Mouse (Mus musculus) embryonic facial prominence, embryonic 12.5 days (tissue): ENCODE results near the gene Sun2. TPM values are rescaled to one million over a fixed set of nuclear protein-coding genes. Genes with fewer than 3 reads are reported as not detected.

Source experiments
- ATAC-seq: fragments of 200-750 bp; cut with Nextera tagmentation; 2 replicates; pipeline ENCODE4 v1.8.0; 2017; ENCODE audit not compliant: insufficient number of reproducible peaks, insufficient read depth, low FRiP score, low TSS enrichment
- H3K27ac ChIP-seq: fragments of 300-500 bp; sonication (generic); 2 replicates; pipeline ENCODE4 v1.5.1; 2016; ENCODE audit warnings: mild to moderate bottlenecking
- H3K27me3 ChIP-seq: fragments of 300-500 bp; sonication (generic); 2 replicates; pipeline ENCODE4 v1.6.1; 2016; ENCODE audit warnings: mild to moderate bottlenecking, moderate library complexity
- H3K36me3 ChIP-seq: fragments of 300-500 bp; sonication (generic); 2 replicates; pipeline ENCODE4 v1.6.1; 2016; ENCODE audit warnings: mild to moderate bottlenecking
- H3K4me1 ChIP-seq: fragments of 300-500 bp; sonication (generic); 2 replicates; pipeline ENCODE4 v1.6.1; 2016
- H3K4me2 ChIP-seq: fragments of 300-500 bp; sonication (generic); replicated peaks from 2 replicates; pipeline ENCODE4 v1.6.1; 2016; ENCODE audit warnings: mild to moderate bottlenecking, moderate library complexity
- H3K4me3 ChIP-seq: fragments of 300-500 bp; sonication (generic); 2 replicates; pipeline ENCODE4 v1.5.1; 2016; ENCODE audit warnings: mild to moderate bottlenecking
- H3K9ac ChIP-seq: fragments of 300-500 bp; sonication (generic); 2 replicates; pipeline ENCODE4 v1.6.1; 2016; ENCODE audit warnings: mild to moderate bottlenecking, moderate library complexity
- H3K9me3 ChIP-seq: fragments of 300-500 bp; sonication (generic); 2 replicates; pipeline ENCODE4 v1.6.1; 2016; ENCODE audit warnings: mild to moderate bottlenecking, moderate library complexity
- WGBS: fragments of 180-500 bp; shearing (Covaris S2); methylation state at CpG from one replicate; pipeline ENCODE4 v1.1.7; 2016; 5-methylcytosine and 5-hydroxymethylcytosine counted together
- polyA plus RNA-seq: library from polyadenylated mRNA; unstranded; fragments of >200 nt; fragmentation: Nextera tagmentation; extraction: Ambion mirVana; gene quantifications from 2 replicates; pipeline ENCODE4 v1.2.1, GENCODE M21; 2016

Sun2 gene
- polyA plus RNA-seq, 1 experiment from 2014 or later, result 6.2 TPM

- ATAC-seq, result no peak
- H3K4me1 ChIP-seq, result no peaks in the 10 kb centered on the region
- H3K9ac ChIP-seq, result no peak overlapping the region
- H3K36me3 ChIP-seq, result peaks cover 27% of the 10 kb centered on the region
- H3K4me2 ChIP-seq, result no peak overlapping the region
- no peaks in the 10 kb centered on the region for H3K9me3 ChIP-seq
- no peak overlapping the region for H3K27ac ChIP-seq
- no peaks in the 10 kb centered on the region for H3K27me3 ChIP-seq
- WGBS, result 88% methylated on average over 16 of the region's 16 CpGs
- no peak overlapping the region for H3K4me3 ChIP-seq
Measured at GRCm38 (mm10) chr15:79767327-79767961, 25.1 kb upstream of the Sun2 start.

GRCm38 (mm10) chr15:79766586-79767071 is 24.3 kb upstream of the Sun2 start:
- H3K4me1 ChIP-seq, result no peaks in the 10 kb centered on the region
- H3K9me3 ChIP-seq, result no peaks in the 10 kb centered on the region
- H3K27me3 ChIP-seq, result no peaks in the 10 kb centered on the region
- H3K9ac ChIP-seq, result no peak overlapping the region
- H3K27ac ChIP-seq, result no peak overlapping the region
- H3K36me3 ChIP-seq, result peaks cover 33% of the 10 kb centered on the region
- WGBS, result 86% methylated on average over 10 of the region's 10 CpGs
- no peak for ATAC-seq
- H3K4me3 ChIP-seq, result no peak overlapping the region
- no peak overlapping the region for H3K4me2 ChIP-seq

GRCm38 (mm10) chr15:79766168-79766567 is 23.8 kb upstream of the Sun2 start:
- Histone ChIP-seq H3K27ac (no peak overlapping the region), H3K4me3 (no peak overlapping the region), H3K27me3 (no peaks in the 10 kb centered on the region), H3K9me3 (no peaks in the 10 kb centered on the region), H3K4me2 (no peak overlapping the region), H3K36me3 (peaks cover 33% of the 10 kb centered on the region), H3K4me1 (no peaks in the 10 kb centered on the region), H3K9ac (no peak overlapping the region)
- 69% methylated on average over 10 of the region's 10 CpGs for WGBS
- ATAC-seq, result no peak

- no peaks in the 10 kb centered on the region for H3K4me1 ChIP-seq
- H3K9ac ChIP-seq, result no peak overlapping the region
- H3K36me3 ChIP-seq, result peaks cover 33% of the 10 kb centered on the region
- ATAC-seq, result no peak
- H3K27me3 ChIP-seq, result no peaks in the 10 kb centered on the region
- no peak overlapping the region for H3K4me2 ChIP-seq
- no peaks in the 10 kb centered on the region for H3K9me3 ChIP-seq
- H3K27ac ChIP-seq, result no peak overlapping the region
- H3K4me3 ChIP-seq, result no peak overlapping the region
- 87% methylated on average over 2 of the region's 2 CpGs for WGBS
Measured at GRCm38 (mm10) chr15:79765361-79765760, 23.0 kb upstream of the Sun2 start.

GRCm38 (mm10) chr15:79764539-79765267 is 22.4 kb upstream of the Sun2 start:
- no peak overlapping the region for H3K4me3 ChIP-seq
- ATAC-seq, result no peak
- H3K27me3 ChIP-seq, result no peaks in the 10 kb centered on the region
- no peak overlapping the region for H3K9ac ChIP-seq
- no peaks in the 10 kb centered on the region for H3K9me3 ChIP-seq
- no peaks in the 10 kb centered on the region for H3K4me1 ChIP-seq
- peaks cover 33% of the 10 kb centered on the region for H3K36me3 ChIP-seq
- 86% methylated on average over 11 of the region's 11 CpGs for WGBS
- no peak overlapping the region for H3K4me2 ChIP-seq
- H3K27ac ChIP-seq, result no peak overlapping the region

GRCm38 (mm10) chr15:79763601-79764246 is 21.4 kb upstream of the Sun2 start:
- Histone ChIP-seq H3K27me3 (no peaks in the 10 kb centered on the region), H3K4me2 (no peak overlapping the region), H3K4me3 (no peak overlapping the region), H3K36me3 (peaks cover 33% of the 10 kb centered on the region), H3K4me1 (no peaks in the 10 kb centered on the region), H3K9me3 (no peaks in the 10 kb centered on the region), H3K27ac (no peak overlapping the region), H3K9ac (no peak overlapping the region)
- WGBS, result 93% methylated on average over 7 of the region's 7 CpGs
- ATAC-seq, result no peak

- Histone ChIP-seq H3K27ac (no peak overlapping the region), H3K4me2 (no peak overlapping the region), H3K9ac (no peak overlapping the region), H3K9me3 (no peaks in the 10 kb centered on the region), H3K27me3 (no peaks in the 10 kb centered on the region), H3K4me1 (no peaks in the 10 kb centered on the region), H3K36me3 (peaks cover 33% of the 10 kb centered on the region), H3K4me3 (no peak overlapping the region)
- ATAC-seq, result no peak
- 89% methylated on average over 9 of the region's 9 CpGs for WGBS
Measured at GRCm38 (mm10) chr15:79763001-79763400, 20.7 kb upstream of the Sun2 start.

- Histone ChIP-seq H3K9me3 (no peaks in the 10 kb centered on the region), H3K36me3 (peaks cover 33% of the 10 kb centered on the region), H3K9ac (no peak overlapping the region), H3K27ac (no peak overlapping the region), H3K4me1 (no peaks in the 10 kb centered on the region), H3K4me2 (no peak overlapping the region), H3K27me3 (no peaks in the 10 kb centered on the region), H3K4me3 (no peak overlapping the region)
- WGBS, result 82% methylated on average over 6 of the region's 6 CpGs
- ATAC-seq, result no peak
Measured at GRCm38 (mm10) chr15:79760956-79761355, 18.6 kb upstream of the Sun2 start.

- no peaks in the 10 kb centered on the region for H3K4me1 ChIP-seq
- WGBS, result 93% methylated on average over 3 of the region's 3 CpGs
Measured at GRCm38 (mm10) chr15:79757118-79757517, 14.8 kb upstream of the Sun2 start.

GRCm38 (mm10) chr15:79755977-79756625 is 13.8 kb upstream of the Sun2 start:
- ATAC-seq, result no peak
- Histone ChIP-seq H3K9me3 (no peaks in the 10 kb centered on the region), H3K4me2 (no peak overlapping the region), H3K36me3 (no peaks in the 10 kb centered on the region), H3K27ac (peak overlapping the region; percentile 5; the same call in 1 of the 2 replicates), H3K27me3 (no peaks in the 10 kb centered on the region), H3K4me1 (no peaks in the 10 kb centered on the region), H3K9ac (no peak overlapping the region), H3K4me3 (no peak overlapping the region)
- WGBS, result 65% methylated on average over 8 of the region's 8 CpGs

More at GRCm38 (mm10) chr15:79757118-79757517, 14.8 kb upstream of the Sun2 start:
- no peak overlapping the region for H3K9ac ChIP-seq
- no peak overlapping the region for H3K4me2 ChIP-seq
- peaks cover 4% of the 10 kb centered on the region; the same call in 1 of the 2 replicates for H3K36me3 ChIP-seq
- no peaks in the 10 kb centered on the region for H3K27me3 ChIP-seq
- 0 out of 2 replicates have a peak overlapping the region, but pooled peaks have one; percentile 5 for H3K27ac ChIP-seq
- ATAC-seq, result no peak
- H3K4me3 ChIP-seq, result no peak overlapping the region
- H3K9me3 ChIP-seq, result no peaks in the 10 kb centered on the region

- no peak for ATAC-seq
- 86% methylated on average over 4 of the region's 4 CpGs for WGBS
Measured at GRCm38 (mm10) chr15:79755176-79755575, 12.8 kb upstream of the Sun2 start.

More at GRCm38 (mm10) chr15:79755176-79755575, 12.8 kb upstream of the Sun2 start:
- Histone ChIP-seq H3K9me3 (no peaks in the 10 kb centered on the region), H3K36me3 (no peaks in the 10 kb centered on the region), H3K4me1 (no peaks in the 10 kb centered on the region), H3K27me3 (no peaks in the 10 kb centered on the region), H3K9ac (no peak overlapping the region), H3K4me2 (no peak overlapping the region), H3K27ac (no peak overlapping the region), H3K4me3 (no peak overlapping the region)
